Mouse (Mus musculus) brain, embryonic 14.5 days (tissue): Measurements from ENCODE around the gene Rab37.

Experiments used
- CTCF ChIP-seq: fragments of 200-500 bp; IDR thresholded peaks from 2 replicates; pipeline ENCODE4 v1.5.1; 2012; ENCODE audit warnings: inconsistent platforms, mild to moderate bottlenecking, moderate library complexity, borderline replicate concordance; ENCODE audit not compliant: insufficient read depth, insufficient read length; ENCODE audit errors: extremely low read depth
- POLR2A ChIP-seq: fragments of 200-500 bp; IDR thresholded peaks from 2 replicates; pipeline ENCODE4 v1.6.1; 2012; ENCODE audit warnings: mild to moderate bottlenecking, inconsistent platforms, borderline replicate concordance; ENCODE audit not compliant: poor library complexity, insufficient read depth, insufficient read length, severe bottlenecking; ENCODE audit errors: extremely low read depth

- TF ChIP-seq POLR2A (no peak), CTCF (no peak)
Observed at GRCm38 (mm10) chr11:115075859-115076258, 15.4 kb upstream of the Rab37 start.
